Mouse (Mus musculus) lung, embryonic 15.5 days (tissue): ENCODE measurements around the gene Rwdd2a. TPM values are rescaled to one million over a fixed set of nuclear protein-coding genes. Genes with fewer than 3 reads are reported as not detected.

Source experiments
- ATAC-seq: fragments of 200-750 bp; cut with Nextera tagmentation; 2 replicates; pipeline ENCODE4 v1.8.0; 2017; ENCODE audit warnings: moderate number of reproducible peaks, borderline replicate concordance; ENCODE audit not compliant: low FRiP score, low TSS enrichment; ENCODE audit errors: extremely low read depth
- H3K27ac ChIP-seq: fragments of 300-500 bp; sonication (generic); 2 replicates; pipeline ENCODE4 v1.5.1; 2015; ENCODE audit warnings: moderate library complexity, mild to moderate bottlenecking, inconsistent platforms
- H3K27me3 ChIP-seq: fragments of 300-500 bp; sonication (generic); 2 replicates; pipeline ENCODE4 v1.6.1; 2015; ENCODE audit warnings: inconsistent platforms
- H3K36me3 ChIP-seq: fragments of 300-500 bp; sonication (generic); 2 replicates; pipeline ENCODE4 v1.6.1; 2015; ENCODE audit warnings: inconsistent platforms
- H3K4me1 ChIP-seq: fragments of 300-500 bp; sonication (generic); 2 replicates; pipeline ENCODE4 v1.6.1; 2015; ENCODE audit warnings: inconsistent platforms
- H3K4me2 ChIP-seq: fragments of 300-500 bp; sonication (generic); 2 replicates; pipeline ENCODE4 v1.6.1; 2015; ENCODE audit warnings: inconsistent platforms, mild to moderate bottlenecking, moderate library complexity
- H3K4me3 ChIP-seq: fragments of 300-500 bp; sonication (generic); 2 replicates; pipeline ENCODE4 v1.5.1; 2015; ENCODE audit warnings: mild to moderate bottlenecking, inconsistent platforms
- H3K9ac ChIP-seq: fragments of 300-500 bp; sonication (generic); 2 replicates; pipeline ENCODE4 v1.6.1; 2015; ENCODE audit warnings: inconsistent platforms
- H3K9me3 ChIP-seq: fragments of 300-500 bp; sonication (generic); 2 replicates; pipeline ENCODE4 v1.6.1; 2016; ENCODE audit warnings: inconsistent platforms
- WGBS: fragments of 180-500 bp; shearing (Covaris S2); methylation state at CpG from one replicate; pipeline ENCODE4 v1.1.7; 2015; 5-methylcytosine and 5-hydroxymethylcytosine counted together
- polyA plus RNA-seq: library from polyadenylated mRNA; unstranded; fragments of >200 nt; fragmentation: Nextera tagmentation; extraction: Ambion mirVana; gene quantifications from 2 replicates; pipeline ENCODE4 v1.2.1, GENCODE M21; 2015

Gene Rwdd2a
- polyA plus RNA-seq, result 4.4 and 5.3 TPM in 2 replicates

DNA sequence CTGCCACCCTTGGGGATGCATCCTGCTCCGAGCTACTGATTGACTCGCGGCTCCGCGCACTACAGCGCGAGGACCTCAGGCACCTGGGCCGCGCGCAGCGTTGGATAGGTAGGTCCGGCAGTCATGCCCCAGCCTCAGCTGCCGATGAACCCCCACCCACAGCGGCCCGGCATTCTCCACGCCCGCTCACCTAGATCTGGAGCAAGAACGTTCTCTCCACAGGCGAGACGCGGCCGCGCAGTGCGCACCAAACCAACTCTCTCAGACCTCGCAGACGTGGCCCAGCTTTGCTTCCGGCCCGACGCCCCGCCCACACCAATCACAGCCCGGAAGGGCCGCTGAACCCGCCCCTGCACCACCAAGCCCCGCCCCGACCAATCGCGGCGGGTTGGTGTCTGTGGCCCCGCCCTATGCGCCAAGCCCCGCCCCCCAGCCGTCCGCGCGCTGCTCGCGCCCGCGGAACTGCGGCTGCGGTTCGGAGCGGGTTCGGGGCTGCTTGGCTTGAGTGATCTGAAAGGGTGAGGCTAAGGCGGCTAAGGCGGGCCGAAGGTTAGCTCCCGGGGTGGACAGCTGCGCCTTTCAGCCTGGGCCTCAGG, at the start of gene Rwdd2a, which contains the start of gene Pgm3:
Gene Rwdd2a, plus strand, starts transcription at position 452 of the 596 bp plus-strand sequence.
Gene Pgm3, minus strand, starts transcription at position 303 of the 596 bp plus-strand sequence.
- ATAC-seq, result peak; percentile 99
- H3K4me3 ChIP-seq, result peak within 1 kb of the TSS; percentile 74
- H3K9ac ChIP-seq, result peak within 1 kb of the TSS; percentile 69
- H3K36me3 ChIP-seq, result peaks cover 14% of the 10 kb centered on the region; the same call in 1 of the 2 replicates
- under 1% methylated on average over 59 of the region's 59 CpGs for WGBS
- H3K27ac ChIP-seq, result peak within 1 kb of the TSS; percentile 77
- peak within 1 kb of the TSS; percentile 99 for H3K4me2 ChIP-seq
- peaks cover 20% of the 10 kb centered on the region for H3K4me1 ChIP-seq
- no peaks in the 10 kb centered on the region for H3K9me3 ChIP-seq
- no peaks in the 10 kb centered on the region for H3K27me3 ChIP-seq

DNA sequence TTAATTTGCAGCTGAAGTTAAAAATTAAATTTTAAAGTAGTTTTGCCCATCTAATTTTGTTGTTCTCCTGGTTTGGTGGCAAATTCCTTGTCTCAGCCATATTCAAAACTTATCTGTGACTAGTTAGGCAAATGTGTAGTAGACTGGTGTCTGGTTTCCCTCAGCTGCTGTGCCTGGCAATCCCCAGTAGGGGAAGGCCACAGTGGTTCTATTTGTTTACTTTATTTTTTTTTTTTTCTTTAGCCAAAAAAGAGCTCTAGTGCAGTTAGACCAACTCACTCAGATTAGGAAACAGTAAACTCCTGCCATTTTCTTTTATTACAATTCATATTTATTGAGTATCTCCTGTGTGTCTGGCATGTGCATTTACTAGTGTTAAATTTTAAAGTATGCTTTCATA, 49.5 kb upstream of the Rwdd2a start:
- no peak for ATAC-seq
- no peak overlapping the region for H3K4me3 ChIP-seq
- no peak overlapping the region for H3K9ac ChIP-seq
- no peak overlapping the region for H3K4me2 ChIP-seq
- no peaks in the 10 kb centered on the region for H3K9me3 ChIP-seq
- peaks cover 33% of the 10 kb centered on the region for H3K36me3 ChIP-seq
- H3K27ac ChIP-seq, result no peak overlapping the region
- H3K27me3 ChIP-seq, result no peaks in the 10 kb centered on the region
- no peaks in the 10 kb centered on the region for H3K4me1 ChIP-seq

DNA sequence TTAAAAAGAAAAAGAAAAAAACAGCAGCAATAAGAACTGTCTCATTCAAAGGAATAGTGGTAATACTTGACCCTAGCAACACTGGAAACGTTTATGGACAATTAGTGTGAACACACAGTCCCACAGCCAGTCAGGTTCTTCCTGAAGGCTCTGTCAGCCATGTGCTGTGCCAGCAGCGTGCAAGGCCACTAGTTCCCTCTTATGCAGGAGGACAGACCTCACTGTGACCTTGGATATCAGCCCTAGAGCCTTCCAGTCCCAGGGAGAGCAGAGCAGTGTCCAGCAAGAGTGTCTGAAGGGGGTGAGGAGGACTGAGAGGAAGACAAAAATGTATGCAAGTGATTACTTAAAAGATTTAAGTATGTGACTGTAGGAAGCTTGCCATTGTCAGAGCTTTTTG, 46.2 kb upstream of the Rwdd2a start:
- H3K4me3 ChIP-seq, result no peak overlapping the region
- no peaks in the 10 kb centered on the region for H3K9me3 ChIP-seq
- no peak overlapping the region for H3K9ac ChIP-seq
- H3K27ac ChIP-seq, result no peak overlapping the region
- H3K4me2 ChIP-seq, result no peak overlapping the region
- H3K36me3 ChIP-seq, result peaks cover 20% of the 10 kb centered on the region
- H3K27me3 ChIP-seq, result no peaks in the 10 kb centered on the region
- 37% methylated on average over 2 of the region's 2 CpGs for WGBS
- no peaks in the 10 kb centered on the region for H3K4me1 ChIP-seq
- ATAC-seq, result no peak

GRCm38 (mm10) chr9:86534071-86534470, 37.7 kb upstream of the Rwdd2a start:
- ATAC-seq, result no peak
- Histone ChIP-seq H3K9me3 (no peaks in the 10 kb centered on the region), H3K4me2 (no peak overlapping the region), H3K27ac (no peak overlapping the region), H3K4me3 (no peak overlapping the region), H3K9ac (no peak overlapping the region), H3K4me1 (no peaks in the 10 kb centered on the region), H3K27me3 (no peaks in the 10 kb centered on the region), H3K36me3 (peaks cover 11% of the 10 kb centered on the region; the same call in 1 of the 2 replicates)
- WGBS, result 78% methylated on average over 5 of the region's 5 CpGs

DNA sequence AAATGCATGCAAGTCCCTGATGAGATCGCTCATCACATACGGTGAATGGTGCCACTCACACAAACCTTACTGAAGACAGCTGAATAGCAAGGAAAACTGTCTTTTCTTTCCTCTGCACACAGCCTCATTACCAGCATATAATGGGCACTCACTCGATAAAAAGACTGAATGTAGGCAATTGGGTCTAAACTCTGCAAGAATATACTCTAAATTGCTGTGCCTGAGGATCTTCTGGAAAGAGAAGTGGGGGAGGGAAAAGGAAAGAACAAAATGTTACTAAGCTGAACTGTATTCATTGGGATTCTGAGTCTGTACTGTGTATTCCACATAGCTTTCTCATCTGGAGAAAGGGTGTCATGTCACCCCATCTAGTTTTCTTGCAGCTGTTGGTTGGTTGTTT, 28.3 kb upstream of the Rwdd2a start:
- 97% methylated on average over 3 of the region's 3 CpGs for WGBS
- Histone ChIP-seq H3K27ac (no peak overlapping the region), H3K9ac (no peak overlapping the region)

DNA sequence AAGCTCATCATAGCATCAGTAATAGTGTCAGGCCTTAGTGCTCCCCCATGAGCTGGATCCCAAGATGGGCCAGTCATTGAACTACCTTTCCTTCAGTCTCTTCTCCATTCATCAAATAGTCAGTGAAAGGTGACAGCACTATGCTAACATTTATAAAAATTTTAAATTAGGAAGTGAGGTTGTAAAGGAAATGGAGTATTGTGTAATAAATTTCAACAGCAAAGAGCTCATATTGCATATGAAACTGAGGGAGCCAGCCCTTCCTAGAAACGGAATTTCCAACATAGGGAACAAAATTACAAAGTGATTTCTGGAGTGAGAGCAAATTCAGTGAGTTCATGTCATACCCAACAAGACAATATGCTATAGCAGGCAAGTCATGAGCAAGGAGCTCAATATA, 27.2 kb upstream of the Rwdd2a start:
- peaks cover 44% of the 10 kb centered on the region for H3K36me3 ChIP-seq
- H3K27ac ChIP-seq, result no peak overlapping the region
- WGBS, result 53% methylated on average over 1 of the region's 1 CpGs
- no peak overlapping the region for H3K4me3 ChIP-seq
- no peaks in the 10 kb centered on the region for H3K27me3 ChIP-seq
- ATAC-seq, result no peak
- H3K4me1 ChIP-seq, result no peaks in the 10 kb centered on the region
- no peak overlapping the region for H3K9ac ChIP-seq
- H3K9me3 ChIP-seq, result no peaks in the 10 kb centered on the region
- no peak overlapping the region for H3K4me2 ChIP-seq

More for the DNA sequence above, 28.3 kb upstream of the Rwdd2a start:
- Histone ChIP-seq H3K36me3 (peaks cover 39% of the 10 kb centered on the region), H3K27me3 (no peaks in the 10 kb centered on the region), H3K4me2 (no peak overlapping the region), H3K4me3 (no peak overlapping the region), H3K4me1 (no peaks in the 10 kb centered on the region), H3K9me3 (no peaks in the 10 kb centered on the region)
- ATAC-seq, result no peak

DNA sequence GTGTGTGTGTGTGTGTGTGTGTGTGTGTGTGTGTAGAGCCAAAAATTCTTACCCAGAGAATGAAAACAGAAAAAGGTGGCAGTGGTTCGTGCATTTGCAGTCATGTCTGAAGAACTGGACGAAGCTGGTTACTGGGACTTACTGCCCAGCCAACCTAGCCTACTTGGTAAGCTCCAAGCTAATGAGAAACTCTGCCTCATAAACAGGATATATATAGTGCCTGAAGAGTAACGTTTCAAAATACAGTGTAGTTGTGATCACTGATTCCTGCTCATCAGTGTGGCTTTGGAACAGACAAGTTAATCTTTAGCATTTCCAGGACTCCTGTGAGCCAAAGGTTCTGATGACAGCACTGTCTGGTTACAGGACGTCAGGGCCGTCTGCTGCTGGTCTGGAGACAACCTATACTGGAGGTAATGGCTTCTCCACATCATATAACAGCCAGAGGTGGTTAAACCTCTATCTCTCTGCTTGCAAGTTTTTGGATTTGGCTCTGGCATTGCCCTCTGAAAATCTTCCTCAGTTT, 22.1 kb upstream of the Rwdd2a start:
- Histone ChIP-seq H3K27me3 (no peaks in the 10 kb centered on the region), H3K9ac (no peak overlapping the region), H3K9me3 (no peaks in the 10 kb centered on the region), H3K4me2 (no peak overlapping the region), H3K36me3 (peaks cover 36% of the 10 kb centered on the region), H3K27ac (no peak overlapping the region), H3K4me3 (no peak overlapping the region), H3K4me1 (no peaks in the 10 kb centered on the region)
- 86% methylated on average over 5 of the region's 5 CpGs for WGBS
- ATAC-seq, result no peak

DNA sequence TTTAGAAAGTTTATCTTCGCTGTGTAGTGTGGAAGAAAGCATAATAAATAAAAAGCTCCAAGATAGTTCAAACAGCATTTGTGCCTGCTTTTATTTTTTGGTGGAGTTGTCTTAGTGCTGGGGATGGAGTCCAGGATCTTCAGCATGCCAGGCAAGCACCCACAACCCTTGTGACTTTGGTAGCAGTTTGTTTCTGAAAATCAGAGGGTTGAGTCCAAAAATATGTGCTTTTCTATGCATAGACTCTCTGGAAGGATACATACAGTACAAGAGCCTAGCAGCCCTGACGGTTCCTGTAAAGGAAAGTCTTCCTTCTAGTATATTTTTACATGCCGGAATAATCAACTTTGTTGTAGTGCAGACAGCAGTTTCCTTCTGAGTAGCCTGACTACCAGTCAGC, 21.1 kb upstream of the Rwdd2a start:
- H3K27ac ChIP-seq, result no peak overlapping the region
- no peak for ATAC-seq
- no peaks in the 10 kb centered on the region for H3K27me3 ChIP-seq
- H3K9ac ChIP-seq, result no peak overlapping the region
- H3K9me3 ChIP-seq, result no peaks in the 10 kb centered on the region
- H3K4me1 ChIP-seq, result no peaks in the 10 kb centered on the region
- peaks cover 31% of the 10 kb centered on the region for H3K36me3 ChIP-seq
- WGBS, result 85% methylated on average over 3 of the region's 3 CpGs
- no peak overlapping the region for H3K4me2 ChIP-seq
- H3K4me3 ChIP-seq, result no peak overlapping the region

GRCm38 (mm10) chr9:86553886-86554285, 17.9 kb upstream of the Rwdd2a start:
- no peak overlapping the region for H3K4me3 ChIP-seq
- no peak overlapping the region for H3K4me2 ChIP-seq
- no peak overlapping the region for H3K27ac ChIP-seq
- whole genome bisulfite sequencing, result 83% methylated on average over 9 of the region's 9 CpGs
- peaks cover 52% of the 10 kb centered on the region for H3K36me3 ChIP-seq
- H3K27me3 ChIP-seq, result no peaks in the 10 kb centered on the region
- no peaks in the 10 kb centered on the region for H3K4me1 ChIP-seq
- no peak overlapping the region for H3K9ac ChIP-seq
- H3K9me3 ChIP-seq, result no peaks in the 10 kb centered on the region
- ATAC-seq, result no peak

DNA sequence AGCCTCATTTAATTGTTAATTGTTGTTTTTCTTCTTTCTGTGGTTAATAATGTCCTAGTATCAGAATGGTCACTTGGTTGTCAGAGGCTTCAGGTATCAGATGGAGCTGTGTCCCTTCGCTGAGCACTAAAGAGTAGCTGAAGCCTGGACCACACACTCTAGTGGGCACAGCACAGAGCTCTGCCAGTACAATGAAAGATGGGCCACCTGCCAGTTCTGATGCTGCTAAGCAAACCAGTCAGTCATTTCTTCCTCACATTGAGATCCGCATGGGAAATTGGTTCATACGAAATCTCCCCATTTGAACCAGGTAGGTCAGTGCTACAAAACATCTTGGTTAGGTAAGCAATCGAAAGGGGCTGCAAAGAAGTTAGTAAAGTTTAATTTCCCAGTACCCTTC, 17.1 kb upstream of the Rwdd2a start:
- 94% methylated on average over 4 of the region's 4 CpGs for WGBS

GRCm38 (mm10) chr9:86560543-86560942, 11.2 kb upstream of the Rwdd2a start:
- Histone ChIP-seq H3K4me1 (no peaks in the 10 kb centered on the region), H3K27ac (peak overlapping the region; percentile 76), H3K4me2 (no peak overlapping the region), H3K27me3 (no peaks in the 10 kb centered on the region), H3K9me3 (no peaks in the 10 kb centered on the region), H3K9ac (no peak overlapping the region), H3K36me3 (peaks cover 68% of the 10 kb centered on the region), H3K4me3 (no peak overlapping the region)
- peak; percentile 35; the same call in 1 of the 2 replicates for ATAC-seq
- WGBS, result 69% methylated on average over 3 of the region's 3 CpGs

More for the DNA sequence above, 17.1 kb upstream of the Rwdd2a start:
- Histone ChIP-seq H3K27me3 (no peaks in the 10 kb centered on the region), H3K27ac (no peak overlapping the region), H3K4me3 (no peak overlapping the region), H3K9ac (no peak overlapping the region), H3K4me1 (no peaks in the 10 kb centered on the region), H3K36me3 (peaks cover 55% of the 10 kb centered on the region), H3K4me2 (no peak overlapping the region), H3K9me3 (no peaks in the 10 kb centered on the region)
- ATAC-seq, result no peak

DNA sequence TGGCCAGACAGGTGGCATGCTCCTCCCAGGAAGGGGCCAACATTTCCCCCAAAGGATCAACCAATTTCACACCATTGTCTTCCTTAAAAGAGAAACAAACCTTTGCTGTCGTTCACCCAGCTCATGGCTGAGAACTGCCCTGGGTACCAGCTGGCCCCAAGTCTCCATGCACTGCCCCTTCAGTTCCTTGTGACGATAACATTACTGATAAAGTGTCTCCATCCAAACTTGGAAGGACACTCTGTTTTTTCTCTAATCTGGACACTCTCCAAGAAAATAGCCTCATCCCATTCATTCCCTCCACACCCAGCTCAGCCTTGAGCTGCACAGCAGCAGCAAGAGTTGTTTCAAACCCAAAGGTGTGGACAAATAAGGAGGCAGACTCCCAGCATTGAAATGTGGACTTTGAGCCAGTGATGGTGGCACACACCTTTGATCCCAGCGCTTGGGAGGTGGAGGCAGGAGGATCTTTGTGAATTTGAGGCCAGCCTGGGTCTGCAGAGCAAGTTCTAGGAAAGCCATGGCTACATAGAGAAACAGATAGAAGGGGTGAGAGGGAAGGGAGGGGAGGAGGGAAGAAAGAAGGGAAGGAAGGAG, 2.4 kb upstream of the Rwdd2a start:
- 75% methylated on average over 3 of the region's 3 CpGs for WGBS
- Histone ChIP-seq H3K9me3 (no peaks in the 10 kb centered on the region), H3K27me3 (no peaks in the 10 kb centered on the region), H3K36me3 (peaks cover 29% of the 10 kb centered on the region), H3K27ac (no peak overlapping the region), H3K4me1 (peaks cover 20% of the 10 kb centered on the region), H3K9ac (no peak overlapping the region), H3K4me3 (no peak overlapping the region), H3K4me2 (no peak overlapping the region)
- ATAC-seq, result no peak
